Mouse (Mus musculus): ENCODE data around the gene Snupn. TPM values are rescaled to one million over a fixed set of nuclear protein-coding genes. Genes with fewer than 3 reads are reported as not detected.

Snupn gene
- polyA plus RNA-seq, 1 experiment = 13.0 TPM

DNA sequence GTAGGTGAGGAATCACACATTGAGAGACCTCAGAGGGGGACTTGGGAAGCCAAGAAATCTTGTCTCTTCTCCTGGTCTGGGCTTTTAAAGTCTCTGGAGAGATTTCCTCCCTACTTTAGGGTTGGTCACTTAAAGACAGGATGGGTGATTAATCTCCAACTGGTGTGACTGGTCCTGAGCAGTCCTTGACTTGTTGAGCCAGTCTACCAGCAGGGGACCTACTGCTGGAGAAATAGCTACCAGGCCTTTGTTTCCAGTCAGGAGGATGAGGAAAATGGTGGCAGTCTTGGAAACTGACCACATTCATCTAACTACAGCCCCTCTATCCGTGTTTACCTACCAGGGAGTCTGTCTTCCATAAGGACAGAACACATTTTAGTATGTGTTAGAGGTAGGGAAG lies 61.7 kb downstream of the Snupn start:
- DNase-seq (ENCODE audit: low spot score) = no peak

- DNase-seq (ENCODE audit: low spot score) = no peak
Observed at GRCm38 (mm10) chr9:57012895-57013294, 62.2 kb downstream of the Snupn start.

DNA sequence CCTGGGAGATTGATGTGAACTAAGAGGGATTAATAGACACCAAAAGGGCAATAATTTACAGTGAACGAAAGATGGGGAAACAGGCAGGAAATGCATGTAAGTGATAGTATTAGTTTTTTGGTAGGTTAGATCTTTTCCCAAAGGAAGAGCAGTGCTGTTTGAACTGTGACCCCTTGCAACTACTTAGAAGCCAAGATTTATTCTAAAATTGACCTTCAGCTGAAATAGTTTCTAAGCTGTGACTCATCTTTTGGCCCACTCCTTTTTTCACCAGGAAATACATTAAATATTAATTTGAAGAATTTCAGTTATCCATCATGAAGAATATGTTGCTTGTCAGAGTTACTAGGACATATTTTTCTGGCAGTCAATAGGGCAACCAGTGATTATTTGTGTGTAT lies 63.1 kb downstream of the Snupn start:
- DNase-seq (ENCODE audit: low spot score) = no peak

GRCm38 (mm10) chr9:57014766-57015165 lies 64.1 kb downstream of the Snupn start:
- no peak for DNase-seq (ENCODE audit: low spot score)

DNA sequence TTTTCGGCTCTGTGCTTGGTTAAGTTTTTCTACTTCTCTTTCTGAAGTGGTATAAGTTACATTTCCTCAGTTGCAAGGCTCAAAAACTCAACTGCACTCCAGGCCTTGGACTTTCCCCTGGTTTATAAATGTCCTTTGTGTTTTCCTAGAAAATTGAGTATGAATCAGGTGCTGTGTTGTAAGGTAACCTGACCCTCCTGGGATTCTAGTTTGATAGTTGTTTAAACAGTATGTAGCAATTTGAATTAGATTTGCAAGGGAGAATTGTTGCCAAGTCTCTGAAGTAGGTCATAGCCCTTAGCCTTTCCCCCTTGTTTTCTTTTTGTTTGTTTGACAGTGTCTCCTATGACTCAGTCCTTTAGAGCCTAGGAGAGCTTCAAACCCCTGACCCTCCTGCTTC lies 67.0 kb downstream of the Snupn start:
- DNase-seq (ENCODE audit: low spot score) = no peak

DNA sequence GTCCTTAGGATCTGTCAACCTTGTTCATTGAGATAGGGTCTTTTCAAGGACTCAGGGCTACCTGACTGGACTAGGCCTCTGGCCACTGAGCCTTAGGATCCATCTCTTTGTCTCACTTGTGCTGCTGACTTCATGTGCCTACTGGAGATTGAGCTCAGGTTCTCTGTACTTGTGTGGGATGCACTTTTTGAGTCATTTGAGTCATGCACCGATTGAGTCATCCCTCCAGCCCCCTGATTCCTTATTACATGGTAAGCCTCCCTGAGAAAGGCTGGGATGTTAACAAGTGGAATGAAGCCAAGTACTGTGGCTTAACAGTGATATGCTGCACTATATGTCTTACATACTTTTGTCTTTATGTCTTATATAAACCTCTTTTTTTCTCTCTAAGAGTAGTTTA lies 81.1 kb downstream of the Snupn start:
- no peak for DNase-seq (ENCODE audit: low spot score)

Other genes starting within 250 kb of the Snupn start
- 3.0 and 3.8 TPM in 2 replicates for gene Lingo1, start 154.4 kb upstream of the Snupn start, polyA plus RNA-seq (2012; rRNA removed)
- 0.96 and 1.1 TPM in 2 replicates for gene Odf3l1, start 86.2 kb upstream of the Snupn start, polyA plus RNA-seq (2012; rRNA removed)
- 27.7 and 39.1 TPM in 2 replicates for gene Cspg4, start 85.8 kb upstream of the Snupn start, polyA plus RNA-seq (2012; rRNA removed)
- 21.3 and 24.1 TPM in 2 replicates for gene Snx33, start 22.5 kb upstream of the Snupn start, polyA plus RNA-seq (2012; rRNA removed)
- 121 and 136 TPM in 2 replicates for gene Imp3, start 13.4 kb upstream of the Snupn start, polyA plus RNA-seq (2012; rRNA removed)
- 26.2 TPM in 2 replicates for gene Ptpn9, start 44.0 kb downstream of the Snupn start, polyA plus RNA-seq (2012; rRNA removed)
- gene Sin3a, start 121.2 kb downstream of the Snupn start, polyA plus RNA-seq (2012; rRNA removed) = 32.3 TPM in 2 replicates
- gene Man2c1, start 179.8 kb downstream of the Snupn start, polyA plus RNA-seq (2012; rRNA removed) = 124 and 135 TPM in 2 replicates
- gene Neil1, start 197.4 kb downstream of the Snupn start, polyA plus RNA-seq (2012; rRNA removed) = 13.0 and 15.3 TPM in 2 replicates
- gene Commd4, start 207.5 kb downstream of the Snupn start, polyA plus RNA-seq (2012; rRNA removed) = 92.3 and 124 TPM in 2 replicates

Measured in urinary bladder, adult 2 months (tissue).